Mouse (Mus musculus): Measurements from ENCODE around the gene Nav1. TPM values are rescaled to one million over a fixed set of nuclear protein-coding genes. Genes with fewer than 3 reads are reported as not detected.

The Nav1 gene
- polyA plus RNA-seq, 1 experiment, result not detected

- TF ChIP-seq POLR2A (IDR thresholded peaks at IDR 0.05; ENCODE audit: insufficient read depth, low read depth, low read length) (no peak), CTCF (IDR thresholded peaks at IDR 0.05; ENCODE audit: insufficient read depth, low read depth, low read length) (no peak)
- Histone ChIP-seq H3K27ac (ENCODE audit: insufficient read depth, low read depth, low read length) (no peak overlapping the region), H3K4me1 (ENCODE audit: control insufficient read depth, insufficient read depth, low read length) (peaks cover 17% of the 10 kb centered on the region), H3K4me3 (ENCODE audit: insufficient read depth, low read depth, low read length) (no peak overlapping the region)
- 27% methylated on average over 2 of the region's 2 CpGs for WGBS
These were observed 103.7 kb downstream of the Nav1 start for GRCm38 (mm10) chr1:135503436-135503835.

GRCm38 (mm10) chr1:135502750-135503149 is 104.3 kb downstream of the Nav1 start:
- Histone ChIP-seq H3K4me1 (ENCODE audit: control insufficient read depth, insufficient read depth, low read length) (peaks cover 19% of the 10 kb centered on the region), H3K27ac (ENCODE audit: insufficient read depth, low read depth, low read length) (0 out of 2 replicates have a peak overlapping the region, but pooled peaks have one; percentile 21), H3K4me3 (ENCODE audit: insufficient read depth, low read depth, low read length) (no peak overlapping the region)
- WGBS, result 61% methylated on average over 9 of the region's 9 CpGs
- TF ChIP-seq POLR2A (IDR thresholded peaks at IDR 0.05; ENCODE audit: insufficient read depth, low read depth, low read length) (no peak), CTCF (IDR thresholded peaks at IDR 0.05; ENCODE audit: insufficient read depth, low read depth, low read length) (no peak)

GRCm38 (mm10) chr1:135502135-135502534 is 105.0 kb downstream of the Nav1 start:
- no peak overlapping the region for H3K4me3 ChIP-seq (ENCODE audit: insufficient read depth, low read depth, low read length)
- H3K4me1 ChIP-seq (ENCODE audit: control insufficient read depth, insufficient read depth, low read length), result peaks cover 15% of the 10 kb centered on the region
- TF ChIP-seq POLR2A (IDR thresholded peaks at IDR 0.05; ENCODE audit: insufficient read depth, low read depth, low read length) (no peak), CTCF (IDR thresholded peaks at IDR 0.05; ENCODE audit: insufficient read depth, low read depth, low read length) (no peak)
- no peak overlapping the region for H3K27ac ChIP-seq (ENCODE audit: insufficient read depth, low read depth, low read length)
- 21% methylated on average over 8 of the region's 8 CpGs for WGBS

GRCm38 (mm10) chr1:135498455-135499358 is 108.4 kb downstream of the Nav1 start:
- H3K4me1 ChIP-seq (ENCODE audit: control insufficient read depth, insufficient read depth, low read length), result peaks cover 21% of the 10 kb centered on the region
- H3K27ac ChIP-seq (ENCODE audit: insufficient read depth, low read depth, low read length), result no peak overlapping the region
- no peak for TF ChIP-seq POLR2A (IDR thresholded peaks at IDR 0.05; ENCODE audit: insufficient read depth, low read depth, low read length)
- no peak for TF ChIP-seq CTCF (IDR thresholded peaks at IDR 0.05; ENCODE audit: insufficient read depth, low read depth, low read length)
- no peak overlapping the region for H3K4me3 ChIP-seq (ENCODE audit: insufficient read depth, low read depth, low read length)
- WGBS, result 50% methylated on average over 20 of the region's 20 CpGs

- 62% methylated on average over 1 of the region's 1 CpGs for WGBS
- no peak for TF ChIP-seq CTCF (IDR thresholded peaks at IDR 0.05; ENCODE audit: insufficient read depth, low read depth, low read length)
- TF ChIP-seq POLR2A (IDR thresholded peaks at IDR 0.05; ENCODE audit: insufficient read depth, low read depth, low read length), result no peak
- H3K27ac ChIP-seq (ENCODE audit: insufficient read depth, low read depth, low read length), result no peak overlapping the region
- H3K4me1 ChIP-seq (ENCODE audit: control insufficient read depth, insufficient read depth, low read length), result peaks cover 21% of the 10 kb centered on the region
- H3K4me3 ChIP-seq (ENCODE audit: insufficient read depth, low read depth, low read length), result no peak overlapping the region
These were observed 112.0 kb downstream of the Nav1 start for GRCm38 (mm10) chr1:135495048-135495447.

GRCm38 (mm10) chr1:135493862-135494261 is 113.2 kb downstream of the Nav1 start:
- Histone ChIP-seq H3K27ac (ENCODE audit: insufficient read depth, low read depth, low read length) (no peak overlapping the region), H3K4me3 (ENCODE audit: insufficient read depth, low read depth, low read length) (no peak overlapping the region), H3K4me1 (ENCODE audit: control insufficient read depth, insufficient read depth, low read length) (peaks cover 21% of the 10 kb centered on the region)
- no peak for TF ChIP-seq CTCF (IDR thresholded peaks at IDR 0.05; ENCODE audit: insufficient read depth, low read depth, low read length)
- TF ChIP-seq POLR2A (IDR thresholded peaks at IDR 0.05; ENCODE audit: insufficient read depth, low read depth, low read length), result no peak
- WGBS, result 84% methylated on average over 6 of the region's 6 CpGs

GRCm38 (mm10) chr1:135492406-135492805 is 114.7 kb downstream of the Nav1 start:
- no peak overlapping the region for H3K4me3 ChIP-seq (ENCODE audit: insufficient read depth, low read depth, low read length)
- 45% methylated on average over 10 of the region's 10 CpGs for WGBS
- H3K4me1 ChIP-seq (ENCODE audit: control insufficient read depth, insufficient read depth, low read length), result peaks cover 17% of the 10 kb centered on the region
- TF ChIP-seq POLR2A (IDR thresholded peaks at IDR 0.05; ENCODE audit: insufficient read depth, low read depth, low read length) (no peak), CTCF (IDR thresholded peaks at IDR 0.05; ENCODE audit: insufficient read depth, low read depth, low read length) (no peak)
- H3K27ac ChIP-seq (ENCODE audit: insufficient read depth, low read depth, low read length), result peak overlapping the region; percentile 70; the same call in 1 of the 2 replicates

- TF ChIP-seq POLR2A (IDR thresholded peaks at IDR 0.05; ENCODE audit: insufficient read depth, low read depth, low read length), result no peak
- no peak for TF ChIP-seq CTCF (IDR thresholded peaks at IDR 0.05; ENCODE audit: insufficient read depth, low read depth, low read length)
- H3K27ac ChIP-seq (ENCODE audit: insufficient read depth, low read depth, low read length), result peak overlapping the region; percentile 70
- WGBS, result 45% methylated on average over 10 of the region's 10 CpGs
- H3K4me1 ChIP-seq (ENCODE audit: control insufficient read depth, insufficient read depth, low read length), result peaks cover 17% of the 10 kb centered on the region
- H3K4me3 ChIP-seq (ENCODE audit: insufficient read depth, low read depth, low read length), result no peak overlapping the region
These were observed 116.0 kb downstream of the Nav1 start for GRCm38 (mm10) chr1:135490931-135491666.

- TF ChIP-seq CTCF (IDR thresholded peaks at IDR 0.05; ENCODE audit: insufficient read depth, low read depth, low read length), result no peak
- no peak for TF ChIP-seq POLR2A (IDR thresholded peaks at IDR 0.05; ENCODE audit: insufficient read depth, low read depth, low read length)
- H3K4me1 ChIP-seq (ENCODE audit: control insufficient read depth, insufficient read depth, low read length), result peaks cover 16% of the 10 kb centered on the region
- 64% methylated on average over 9 of the region's 9 CpGs for WGBS
- H3K4me3 ChIP-seq (ENCODE audit: insufficient read depth, low read depth, low read length), result no peak overlapping the region
- no peak overlapping the region for H3K27ac ChIP-seq (ENCODE audit: insufficient read depth, low read depth, low read length)
These were observed 118.2 kb downstream of the Nav1 start for GRCm38 (mm10) chr1:135488879-135489278.
